19 mouse cellular contexts compared by ENCODE assay signal in the genomic region with DNA sequence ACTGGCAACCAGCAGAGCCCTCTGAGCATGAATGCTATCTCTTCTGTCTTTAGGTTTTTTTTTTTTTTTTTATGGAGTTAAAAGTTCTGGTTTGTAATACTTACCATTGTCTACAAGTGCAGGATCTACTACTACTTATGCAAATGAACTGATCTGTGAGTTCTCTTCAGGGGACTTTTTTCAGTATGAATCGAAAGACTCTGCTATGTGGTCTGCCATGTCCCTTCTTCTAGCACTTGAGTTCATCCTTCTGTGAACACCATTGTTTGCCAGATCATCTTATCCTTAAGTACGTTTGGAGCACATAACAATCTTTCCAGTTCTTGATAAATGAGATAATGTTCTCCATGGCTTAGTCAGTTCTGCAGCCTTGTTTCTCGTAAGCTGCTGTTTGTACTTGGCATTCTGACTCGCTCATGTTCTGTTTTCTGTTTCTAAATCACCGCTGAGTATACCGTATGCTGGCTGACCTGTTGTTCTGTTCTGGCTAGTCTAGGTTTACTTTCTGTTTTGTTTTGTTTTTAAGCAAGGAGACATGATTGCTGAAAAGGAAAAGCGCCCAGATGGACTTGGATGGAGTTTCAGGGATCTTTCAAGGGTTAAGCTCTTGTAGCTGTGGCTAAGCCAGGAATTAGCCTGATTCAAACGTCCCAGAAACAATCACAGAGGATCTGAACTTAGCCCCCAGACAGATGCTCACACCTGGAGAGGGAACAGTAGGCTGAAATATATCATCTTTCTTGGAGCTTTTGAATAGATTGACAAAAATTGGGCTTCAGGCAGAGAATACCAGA. TPM values are rescaled to one million over a fixed set of nuclear protein-coding genes. Genes with fewer than 3 reads are reported as not detected.
DNase-seq lines count a peak whose midpoint lies in the region; ATAC-seq lines count a peak whose summit lies in the region.
"Had no signal": no experiment of that assay in that cellular context is flagged by ENCODE, and none has a peak within 500 bp of the region (broad histone marks: within the 10 kb centered on the region; RNA-seq: fewer than 3 reads in every experiment).

No protein-coding gene starts in this region.

- no peak overlapping the region for H3K9ac ChIP-seq in embryonic facial prominence, embryonic 14.5 days (ENCODE audit: low read depth, low read length)
- no peak overlapping the region for H3K9ac ChIP-seq in midbrain, embryonic 11.5 days (ENCODE audit: low read length)
- H3K9ac ChIP-seq: embryonic facial prominence, embryonic 15.5 days; liver, embryonic 13.5 days; neural tube, embryonic 13.5 days had no signal

- no peaks in the 10 kb centered on the region for H3K27me3 ChIP-seq in embryonic facial prominence, embryonic 14.5 days (replicated peaks; ENCODE audit: control insufficient read depth, insufficient read depth, low read length)
- H3K27me3 ChIP-seq in embryonic facial prominence, embryonic 10.5 days (replicated peaks; ENCODE audit: low read depth, poor library complexity, severe bottlenecking) = no peaks in the 10 kb centered on the region
- no peaks in the 10 kb centered on the region for H3K27me3 ChIP-seq in forebrain, embryonic 10.5 days (ENCODE audit: poor library complexity, severe bottlenecking)
- H3K27me3 ChIP-seq in midbrain, embryonic 11.5 days (ENCODE audit: control insufficient read depth, insufficient read depth, low read length) = no peaks in the 10 kb centered on the region
- H3K27me3 ChIP-seq: embryonic facial prominence, embryonic 15.5 days; liver, embryonic 13.5 days; megakaryocyte, embryonic 14.5 days; neural tube, embryonic 13.5 days had no signal

- H3K4me1 ChIP-seq in embryonic facial prominence, embryonic 14.5 days (ENCODE audit: control insufficient read depth, insufficient read depth, low read length) = peaks cover 11% of the 10 kb centered on the region; the same call in 1 of the 2 replicates
- H3K4me1 ChIP-seq in embryonic facial prominence, embryonic 10.5 days = peaks cover 8% of the 10 kb centered on the region; the same call in 1 of the 2 replicates
- peaks cover 16% of the 10 kb centered on the region for H3K4me1 ChIP-seq in forebrain, embryonic 10.5 days
- H3K4me1 ChIP-seq in midbrain, embryonic 11.5 days (ENCODE audit: control insufficient read depth, insufficient read depth, low read length) = peaks cover 3% of the 10 kb centered on the region; the same call in 1 of the 2 replicates
- H3K4me1 ChIP-seq: limb, embryonic 10.5 days; liver, embryonic 13.5 days; megakaryocyte, embryonic 14.5 days had no signal

- 51% methylated on average over 8 of the region's 8 CpGs for WGBS in embryonic facial prominence, embryonic 14.5 days
- 77% methylated on average over 8 of the region's 8 CpGs for WGBS in embryonic facial prominence, embryonic 10.5 days
- WGBS in forebrain, embryonic 10.5 days = 79% methylated on average over 8 of the region's 8 CpGs
- 72% methylated on average over 8 of the region's 8 CpGs for WGBS in midbrain, embryonic 11.5 days

- peak; percentile 67 for DNase-seq in embryonic facial prominence, embryonic 14.5 days (ENCODE audit: low spot score)
- no peak for DNase-seq in embryonic facial prominence, embryonic 10.5 days (ENCODE audit: low spot score)
- DNase-seq in retina, postnatal 1 day = peak; percentile 27
- DNase-seq in retina, embryonic 14.5 days (ENCODE audit: low spot score) = no peak
- peak; percentile 14 for DNase-seq in skeletal muscle tissue, adult 2 months (ENCODE audit: low read depth, low spot score)
- no peak for DNase-seq in layer of hippocampus, adult 8-10 months (ENCODE audit: low spot score in 2 of 2)
- DNase-seq in forebrain, embryonic 10.5 days (ENCODE audit: extremely low spot score, low spot score) = no peak
- no peak for DNase-seq in midbrain, embryonic 11.5 days (ENCODE audit: low spot score, missing footprints)
- DNase-seq: adrenal gland, postnatal 25 days; cerebellum, adult 8-10 months; heart, postnatal 4 days; liver, embryonic 13.5 days had no signal

- no peak overlapping the region for H3K27ac ChIP-seq in embryonic facial prominence, embryonic 14.5 days (replicated peaks; ENCODE audit: low read depth, low read length)
- H3K27ac ChIP-seq in embryonic facial prominence, embryonic 10.5 days (replicated peaks) = no peak overlapping the region
- no peak overlapping the region for H3K27ac ChIP-seq in forebrain, embryonic 10.5 days
- no peak overlapping the region for H3K27ac ChIP-seq in midbrain, embryonic 11.5 days (ENCODE audit: low read depth, low read length)
- H3K27ac ChIP-seq: embryonic facial prominence, embryonic 15.5 days; hindbrain, postnatal 0 days; limb, embryonic 10.5 days; liver, embryonic 13.5 days; neural tube, embryonic 13.5 days had no signal

- no peak overlapping the region for H3K4me3 ChIP-seq in embryonic facial prominence, embryonic 14.5 days (ENCODE audit: low read depth, low read length)
- H3K4me3 ChIP-seq in embryonic facial prominence, embryonic 10.5 days = no peak overlapping the region
- H3K4me3 ChIP-seq in forebrain, embryonic 10.5 days = no peak overlapping the region
- no peak overlapping the region for H3K4me3 ChIP-seq in midbrain, embryonic 11.5 days (ENCODE audit: low read depth, low read length)
- H3K4me3 ChIP-seq: embryonic facial prominence, embryonic 15.5 days; limb, embryonic 10.5 days; liver, embryonic 13.5 days; megakaryocyte, embryonic 14.5 days; neural tube, embryonic 13.5 days had no signal

- H3K9me3 ChIP-seq in embryonic facial prominence, embryonic 14.5 days (ENCODE audit: control insufficient read depth, low read length) = no peaks in the 10 kb centered on the region
- no peaks in the 10 kb centered on the region for H3K9me3 ChIP-seq in embryonic facial prominence, embryonic 10.5 days
- no peaks in the 10 kb centered on the region for H3K9me3 ChIP-seq in forebrain, embryonic 10.5 days
- no peaks in the 10 kb centered on the region for H3K9me3 ChIP-seq in midbrain, embryonic 11.5 days (ENCODE audit: control insufficient read depth, low read length)
- H3K9me3 ChIP-seq: embryonic facial prominence, embryonic 15.5 days; limb, embryonic 10.5 days; liver, embryonic 13.5 days; neural tube, embryonic 13.5 days had no signal

- peak; percentile 56; the same call in 1 of the 2 replicates for ATAC-seq in embryonic facial prominence, embryonic 14.5 days (ENCODE audit: low read depth)
- no peak for ATAC-seq in midbrain, embryonic 11.5 days (ENCODE audit: low FRiP score)
- ATAC-seq: activated CD4-positive, CD25-positive, alpha-beta regulatory T cell, adult 4 months; forebrain, embryonic 14.5 days; hindbrain, postnatal 0 days had no signal

- H3K36me3 ChIP-seq in embryonic facial prominence, embryonic 14.5 days (ENCODE audit: control insufficient read depth, insufficient read depth, low read length) = no peaks in the 10 kb centered on the region
- H3K36me3 ChIP-seq in embryonic facial prominence, embryonic 10.5 days (replicated peaks) = no peaks in the 10 kb centered on the region
- no peaks in the 10 kb centered on the region for H3K36me3 ChIP-seq in forebrain, embryonic 10.5 days (replicated peaks)
- H3K36me3 ChIP-seq in midbrain, embryonic 11.5 days (ENCODE audit: control insufficient read depth, insufficient read depth, low read length) = no peaks in the 10 kb centered on the region
- H3K36me3 ChIP-seq: embryonic facial prominence, embryonic 15.5 days; limb, embryonic 10.5 days; liver, embryonic 13.5 days; neural tube, embryonic 13.5 days had no signal

- no peak overlapping the region for H3K4me2 ChIP-seq in embryonic facial prominence, embryonic 14.5 days (ENCODE audit: low read depth, low read length)
- H3K4me2 ChIP-seq in midbrain, embryonic 11.5 days = no peak overlapping the region
- H3K4me2 ChIP-seq: embryonic facial prominence, embryonic 15.5 days; liver, embryonic 13.5 days; neural tube, embryonic 13.5 days had no signal

RNA-seq across cellular contexts. Expression of gene Lekr1, which starts 40.3 kb away (rescaled TPM):
- polyA plus RNA-seq in embryonic facial prominence, embryonic 14.5 days (2014; fragmentation: Nextera tagmentation; extraction: Ambion mirVana) = 8.0 and 8.9 TPM in 2 replicates
- 4.0 and 5.3 TPM in 2 replicates for polyA plus RNA-seq in embryonic facial prominence, embryonic 10.5 days (2016; fragmentation: Nextera tagmentation; extraction: Ambion mirVana)
- 1 to 10 TPM; 6.6 to 8.8 (median 7.4) TPM for total RNA-seq in layer of hippocampus, adult 8-10 months (2022)
- polyA plus RNA-seq in forebrain, embryonic 10.5 days (2016; fragmentation: Nextera tagmentation; extraction: Ambion mirVana) = 4.4 and 4.6 TPM in 2 replicates
- 5.5 and 7.4 TPM in 2 replicates for polyA plus RNA-seq in midbrain, embryonic 11.5 days (2014; fragmentation: Nextera tagmentation; extraction: Ambion mirVana)

Comparison
In these comparisons a context has a peak if more than half of its experiments do, and no peak if none do; other contexts are left out.
1. DNase-seq: peak in embryonic facial prominence, embryonic 14.5 days (single experiment), retina, postnatal 1 day (single experiment) and skeletal muscle tissue, adult 2 months (single experiment); none in embryonic facial prominence, embryonic 10.5 days (single experiment), retina, embryonic 14.5 days (single experiment), layer of hippocampus, adult 8-10 months (0 of 2), forebrain, embryonic 10.5 days (single experiment) and midbrain, embryonic 11.5 days (single experiment).